Comparison of ENCODE assay signal across 31 mouse cellular contexts in the genomic region with DNA sequence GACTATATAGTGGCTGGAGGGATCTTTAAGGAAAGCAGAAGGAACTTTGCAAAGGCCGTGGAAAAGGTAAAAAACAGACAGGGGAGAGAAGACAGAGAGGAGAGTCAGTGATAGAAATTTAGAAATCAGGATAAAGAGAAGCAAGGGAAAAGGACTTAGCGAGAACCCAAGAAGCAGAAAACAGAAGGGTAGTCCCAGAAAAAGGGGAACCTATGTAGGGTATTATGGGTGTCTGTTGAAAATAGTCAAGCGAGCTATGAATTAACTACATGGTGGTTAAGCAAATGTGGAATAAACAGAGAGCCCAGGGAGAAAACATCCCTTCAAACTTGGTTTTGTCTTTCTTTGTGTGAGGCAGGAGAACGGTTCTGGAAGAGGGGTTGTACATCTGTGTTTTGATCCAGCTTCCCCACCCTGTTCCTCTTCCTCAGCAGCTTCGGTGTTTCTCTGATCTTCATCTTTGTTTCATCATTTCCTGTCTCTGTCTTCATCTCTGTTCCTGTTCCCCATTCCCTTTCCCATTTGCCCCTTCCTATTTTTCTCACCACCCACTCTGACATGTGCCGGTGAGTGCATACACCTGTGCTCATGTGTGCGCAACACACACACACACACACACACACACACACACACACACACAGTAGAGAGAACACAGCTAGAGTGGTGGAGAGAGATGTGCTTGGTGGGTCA. TPM values are rescaled to one million over a fixed set of nuclear protein-coding genes. Genes with fewer than 3 reads are reported as not detected.
DNase-seq lines count a peak whose midpoint lies in the region; ATAC-seq and TF ChIP-seq lines count a peak whose summit lies in the region.
"Had no signal": no experiment of that assay in that cellular context is flagged by ENCODE, and none has a peak within 500 bp of the region (broad histone marks: within the 10 kb centered on the region; RNA-seq: fewer than 3 reads in every experiment).

No protein-coding gene starts in this region.

- H3K36me3 ChIP-seq in liver, postnatal 0 days (replicated peaks; ENCODE audit: insufficient read depth, low read length): no peaks in the 10 kb centered on the region
- H3K36me3 ChIP-seq: forebrain, embryonic 10.5 days; heart, embryonic 12.5 days; heart, embryonic 15.5 days had no signal

- peak; percentile 33; the same call in 1 of the 2 replicates for ATAC-seq in liver, postnatal 0 days
- ATAC-seq in megakaryocyte, adult 5-6 weeks (ENCODE audit: poor library complexity, severe bottlenecking): peak; percentile 84
- ATAC-seq in neutrophil, adult 5-6 weeks (ENCODE audit: extremely low read depth, insufficient number of reproducible peaks, low FRiP score, poor library complexity, severe bottlenecking): peak; percentile 46; the same call in 1 of the 2 replicates
- ATAC-seq: forebrain, embryonic 13.5 days; hindbrain, postnatal 0 days; inflammation-experienced regulatory T-cells, adult 6 months; intestine, embryonic 16.5 days; Patski had no signal

- H3K27ac ChIP-seq in liver, postnatal 0 days (ENCODE audit: low read depth): no peak overlapping the region
- H3K27ac ChIP-seq: forebrain, embryonic 10.5 days; forebrain, embryonic 13.5 days; gastrocnemius, adult 2 months; heart, embryonic 15.5 days; hindbrain, embryonic 14.5 days; hindbrain, postnatal 0 days had no signal

- H3K4me1 ChIP-seq in liver, postnatal 0 days (ENCODE audit: insufficient read depth): no peaks in the 10 kb centered on the region
- H3K4me1 ChIP-seq: forebrain, embryonic 13.5 days; heart, embryonic 12.5 days; heart, embryonic 15.5 days had no signal

- no peak for TF ChIP-seq CTCF in liver, postnatal 0 days (IDR thresholded peaks at IDR 0.05; ENCODE audit: low read depth)

- DNase-seq in liver, postnatal 0 days: no peak
- no peak for DNase-seq in liver
- DNase-seq in layer of hippocampus, postnatal 10 days (ENCODE audit: low spot score in 2 of 2): no peak
- DNase-seq in gastrocnemius, postnatal 14 days: no peak
- DNase-seq: adrenal gland, adult 8-10 months; adrenal gland, postnatal 25 days; cerebellum, adult 11-12 months; cerebellum, adult 8-10 months; cerebellum, postnatal 10 days; cerebellum, postnatal 36 days; gastrocnemius, adult 2 months; gastrocnemius, postnatal 25 days; heart, adult 11 months; heart, postnatal 10 days; heart, postnatal 36 days had no signal

- TF ChIP-seq EP300 in liver, postnatal 0 days (IDR thresholded peaks at IDR 0.05; ENCODE audit: low read depth): no peak

- WGBS in liver, postnatal 0 days (ENCODE audit: insufficient replicate concordance): 57% methylated on average over 7 of the region's 7 CpGs

- no peaks in the 10 kb centered on the region for H3K27me3 ChIP-seq in liver, postnatal 0 days (ENCODE audit: insufficient read depth, low read length)
- H3K27me3 ChIP-seq: forebrain, embryonic 13.5 days; heart, embryonic 12.5 days; heart, embryonic 15.5 days; Patski had no signal

- no peaks in the 10 kb centered on the region for H3K9me3 ChIP-seq in liver, postnatal 0 days (ENCODE audit: low read length)
- H3K9me3 ChIP-seq: forebrain, embryonic 10.5 days; forebrain, embryonic 13.5 days; heart, embryonic 12.5 days; heart, embryonic 15.5 days had no signal

- intact Hi-C loops in gastrocnemius, postnatal 14 days (cut with DNase I; ENCODE audit: low total_unique reads): no loop called here

- no peak overlapping the region for H3K4me2 ChIP-seq in liver, postnatal 0 days (ENCODE audit: low read depth, low read length)
- H3K4me2 ChIP-seq: forebrain, embryonic 13.5 days; heart, embryonic 12.5 days; heart, embryonic 15.5 days; hindbrain, embryonic 14.5 days had no signal

- H3K4me3 ChIP-seq in liver, postnatal 0 days (ENCODE audit: low read depth, low read length): no peak overlapping the region
- H3K4me3 ChIP-seq: forebrain, embryonic 10.5 days; forebrain, embryonic 13.5 days; gastrocnemius, adult 2 months; heart, embryonic 12.5 days; heart, embryonic 15.5 days had no signal

- no peak overlapping the region for H3K9ac ChIP-seq in liver, postnatal 0 days (replicated peaks)
- H3K9ac ChIP-seq: forebrain, embryonic 13.5 days; heart, embryonic 12.5 days; heart, embryonic 15.5 days; hindbrain, embryonic 14.5 days had no signal

RNA-seq across cellular contexts. Expression of a gene that starts 44.3 kb away (rescaled TPM):
- not detected in 2 replicates for polyA plus RNA-seq in liver, postnatal 0 days (2015; fragmentation: Nextera tagmentation; extraction: Ambion mirVana)
- not detected in 2 replicates for total RNA-seq in megakaryocyte, adult 5-6 weeks (2015)
- 0.04 TPM in 1 of 2 replicates, not detected in the other for total RNA-seq in megakaryocyte, adult 5-6 weeks (2017)
- total RNA-seq in neutrophil, adult 5-6 weeks (2017): 0.12 and 0.23 TPM in 2 replicates
- total RNA-seq in layer of hippocampus, postnatal 10 days (2021): not detected
- total RNA-seq in gastrocnemius, postnatal 14 days (2021): under 1 TPM; 0.06 to 0.09 TPM
- total RNA-seq: adrenal gland, adult 8-10 months; adrenal gland, postnatal 25 days; ES-E14; gastrocnemius, adult 2 months; heart, postnatal 10 days; heart, postnatal 36 days had no signal
- polyA plus RNA-seq: brain, embryonic 14.5 days; embryonic facial prominence, embryonic 11.5 days; forebrain, embryonic 10.5 days; forebrain, embryonic 13.5 days; forebrain, embryonic 16.5 days; hindbrain, embryonic 11.5 days; hindbrain, embryonic 14.5 days; hindbrain, postnatal 0 days; Patski had no signal

Comparison
In these comparisons a context has a peak if more than half of its experiments do, and no peak if none do; other contexts are left out.
1. ATAC-seq: peak in every context shown above with its lines; median percentile 84 in megakaryocyte, adult 5-6 weeks; 46 in neutrophil, adult 5-6 weeks; 33 in liver, postnatal 0 days.